Mouse (Mus musculus): ENCODE measurements at regions not wholly inside any gene's neighbourhood (a gene's known extent, or its start where the extent isn't known, plus 50 kb on each side); places are given as distances from the start of the nearest gene placed in this dataset.
A peak's percentile ranks its signal among the peaks of the same experiment; 100 is the strongest.

DNA sequence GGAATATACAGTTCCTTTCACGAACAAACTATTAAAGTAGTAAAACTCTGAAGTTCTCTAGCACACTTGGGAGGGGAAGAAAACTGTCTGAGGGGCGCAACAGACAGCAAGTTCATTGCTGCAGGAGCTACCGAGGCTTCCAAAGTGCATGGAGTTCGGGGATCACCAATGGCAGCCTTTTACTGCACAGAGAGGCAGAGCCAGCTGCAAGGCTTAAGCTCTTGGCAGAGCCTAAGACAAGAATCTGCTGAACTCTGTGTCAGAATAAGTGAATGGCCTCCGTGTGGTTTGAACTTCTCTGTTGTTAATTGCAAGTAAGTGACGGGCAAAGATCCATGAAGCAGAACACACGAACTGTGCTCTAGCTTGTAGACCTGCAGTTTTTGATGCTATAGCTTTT is 656.2 kb downstream of the Slc16a7 start:
- ATAC-seq (ENCODE audit: poor library complexity, severe bottlenecking) = no peak

- ATAC-seq (ENCODE audit: poor library complexity, severe bottlenecking) = no peak
Observed at GRCm38 (mm10) chr10:124732342-124732741, 656.9 kb downstream of the Slc16a7 start.

GRCm38 (mm10) chr10:124731219-124731836 is 657.9 kb downstream of the Slc16a7 start:
- ATAC-seq (ENCODE audit: poor library complexity, severe bottlenecking) = no peak

DNA sequence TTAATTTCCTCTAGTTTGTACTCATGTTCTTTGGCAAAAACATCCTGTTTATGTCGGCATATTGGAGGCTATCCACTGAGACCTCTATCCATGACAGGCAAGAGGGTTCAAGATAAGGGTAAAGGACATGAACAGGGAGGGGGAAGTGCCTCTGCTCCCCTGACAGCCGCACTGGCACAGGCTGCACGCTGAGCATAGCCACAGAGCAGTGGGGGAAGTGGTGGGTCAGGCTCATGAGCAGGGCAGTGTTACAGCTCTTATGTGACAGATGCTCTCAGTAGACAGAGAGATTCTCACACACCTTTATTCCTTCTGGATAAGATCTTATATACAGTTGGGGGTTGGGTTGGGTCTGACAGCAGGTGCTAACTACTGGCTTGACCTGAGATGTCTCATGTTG is 676.6 kb downstream of the Slc16a7 start:
- 0 out of 2 replicates have a peak, but pooled peaks have one; percentile 33 for ATAC-seq (ENCODE audit: poor library complexity, severe bottlenecking)

DNA sequence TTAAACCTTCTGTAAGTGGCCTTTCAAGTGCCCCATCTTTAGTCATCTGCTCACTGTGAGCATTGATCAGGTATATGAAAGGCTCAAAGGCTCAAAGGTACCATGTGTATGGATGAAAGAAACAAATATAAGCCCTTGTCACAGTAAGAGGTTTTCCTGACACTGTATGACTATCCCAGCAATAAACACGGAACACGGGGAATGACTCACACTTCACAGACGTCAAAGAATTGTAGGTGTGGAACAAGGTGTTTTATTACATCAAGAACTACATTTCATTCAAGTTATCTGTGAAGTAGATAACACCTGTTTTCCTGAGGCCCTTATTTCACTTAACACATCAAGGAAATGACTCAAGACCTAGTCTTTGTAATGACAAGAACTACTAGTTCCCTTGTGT is 678.3 kb downstream of the Slc16a7 start:
- ATAC-seq (ENCODE audit: poor library complexity, severe bottlenecking) = no peak

- no peak for ATAC-seq (ENCODE audit: poor library complexity, severe bottlenecking)
Observed at GRCm38 (mm10) chr10:124709832-124710231, 679.4 kb downstream of the Slc16a7 start.

- ATAC-seq (ENCODE audit: poor library complexity, severe bottlenecking) = no peak
Observed at GRCm38 (mm10) chr10:124706642-124707041, 682.6 kb downstream of the Slc16a7 start.
